Mouse (Mus musculus) cerebellum, adult 9-10 months (tissue): ENCODE measurements around the gene Sgta.
A peak's percentile ranks its signal among the peaks of the same experiment; 100 is the strongest.
"Not testable (repeated sequence)": the region's sequence is repeated elsewhere in the genome, so short reads cannot be mapped to it uniquely, and the experiment has no call there.

Experiments used
- DNase-seq: peaks from one replicate; pipeline ENCODE4 v3.0.0; 2022

Gene Sgta

GRCm38 (mm10) chr10:81059603-81060543 is at the start of gene Sgta:
Gene Sgta (minus strand): TSS chr10:81060181.
- peak; percentile 100 for DNase-seq

GRCm38 (mm10) chr10:81106113-81106721 is 46.2 kb upstream of the Sgta start:
- DNase-seq: peak; percentile 85

GRCm38 (mm10) chr10:81105565-81106112 is 45.7 kb upstream of the Sgta start, which contains the start of gene Map2k2:
Gene Map2k2 (plus strand): TSS chr10:81105915.
- DNase-seq: peak; percentile 96

GRCm38 (mm10) chr10:81094931-81095678 is 35.1 kb upstream of the Sgta start:
- DNase-seq: no peak

- no peak for DNase-seq
Measured at GRCm38 (mm10) chr10:81092465-81093250, 32.7 kb upstream of the Sgta start.

- DNase-seq: no peak
Measured at GRCm38 (mm10) chr10:81090621-81091020, 30.6 kb upstream of the Sgta start.

GRCm38 (mm10) chr10:81089216-81089615 is 29.2 kb upstream of the Sgta start:
- no peak for DNase-seq

- DNase-seq: no peak
Measured at GRCm38 (mm10) chr10:81087021-81087420, 27.0 kb upstream of the Sgta start.

- DNase-seq: peak; percentile 88
Measured at GRCm38 (mm10) chr10:81082168-81082960, 22.4 kb upstream of the Sgta start.

GRCm38 (mm10) chr10:81080008-81080655 is 20.2 kb upstream of the Sgta start:
- DNase-seq: no peak

- no peak for DNase-seq
Measured at GRCm38 (mm10) chr10:81077916-81078315, 17.9 kb upstream of the Sgta start.

- DNase-seq: no peak
Measured at GRCm38 (mm10) chr10:81076356-81076755, 16.4 kb upstream of the Sgta start.

GRCm38 (mm10) chr10:81075734-81076133 is 15.8 kb upstream of the Sgta start:
- no peak for DNase-seq

- DNase-seq: no peak
Measured at GRCm38 (mm10) chr10:81073464-81073863, 13.5 kb upstream of the Sgta start.

- no peak for DNase-seq
Measured at GRCm38 (mm10) chr10:81072290-81072689, 12.3 kb upstream of the Sgta start.

GRCm38 (mm10) chr10:81069836-81070235 is 9.9 kb upstream of the Sgta start, which contains the start of gene Thop1:
Gene Thop1 (plus strand): TSS chr10:81070035.
- peak; percentile 98 for DNase-seq

- no peak for DNase-seq
Measured at GRCm38 (mm10) chr10:81068706-81069105, 8.7 kb upstream of the Sgta start.

- not testable (repeated sequence) for DNase-seq
Measured at GRCm38 (mm10) chr10:81064519-81064918, 4.5 kb upstream of the Sgta start.

- DNase-seq: no peak
Measured at GRCm38 (mm10) chr10:81062710-81063109, 2.7 kb upstream of the Sgta start.

GRCm38 (mm10) chr10:81058896-81059295 is 1.1 kb downstream of the Sgta start:
- no peak for DNase-seq
